23 mouse cellular contexts compared by ENCODE assay signal in the genomic region with DNA sequence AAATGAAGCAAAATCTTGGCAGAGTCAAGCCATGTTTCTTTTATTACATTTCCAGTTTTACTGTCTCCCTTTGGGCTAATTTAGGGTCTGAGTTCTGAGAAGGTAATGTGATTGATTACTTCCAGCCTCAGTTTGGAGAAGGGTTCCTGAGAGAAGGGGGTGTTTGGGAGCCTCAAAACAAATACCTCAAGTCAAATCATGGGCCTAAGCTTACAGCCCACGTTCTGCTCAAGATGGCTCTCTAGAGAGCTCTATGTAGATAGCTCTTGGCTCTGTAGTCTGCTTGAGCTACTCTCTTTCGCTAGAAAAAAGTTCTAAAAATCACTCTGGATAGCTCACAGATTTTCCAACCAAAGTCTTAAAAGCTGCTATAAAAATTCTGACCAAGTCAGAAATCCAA. TPM values are rescaled to one million over a fixed set of nuclear protein-coding genes. Genes with fewer than 3 reads are reported as not detected.
"Had no signal": no experiment of that assay in that cellular context is flagged by ENCODE, and none has a peak within 500 bp of the region (broad histone marks: within the 10 kb centered on the region; RNA-seq: fewer than 3 reads in every experiment).

No protein-coding gene starts in this region.

- H3K27ac ChIP-seq: neural tube, embryonic 15.5 days; stomach, embryonic 15.5 days; stomach, postnatal 0 days had no signal

- DNase-seq: retina, postnatal 1 day; right cerebral cortex, adult 18-20 months; right cerebral cortex, postnatal 14 days; right cerebral cortex, postnatal 25 days; right cerebral cortex, postnatal 4 days; spleen, adult 18-20 months; thymus, adult 18-20 months; thymus, adult 2 months; thymus, postnatal 14 days; thymus, postnatal 25 days; thymus, postnatal 36 days; thymus, postnatal 4 days had no signal

- H3K27me3 ChIP-seq: neural tube, embryonic 15.5 days; stomach, embryonic 15.5 days had no signal

- H3K4me1 ChIP-seq: neural tube, embryonic 15.5 days; stomach, embryonic 15.5 days had no signal

- H3K36me3 ChIP-seq: neural tube, embryonic 15.5 days; stomach, embryonic 15.5 days had no signal

- H3K4me2 ChIP-seq: neural tube, embryonic 15.5 days; stomach, embryonic 15.5 days had no signal

- H3K4me3 ChIP-seq: neural tube, embryonic 15.5 days; stomach, embryonic 15.5 days had no signal

- H3K9ac ChIP-seq: neural tube, embryonic 15.5 days; stomach, embryonic 15.5 days had no signal

- H3K9me3 ChIP-seq: neural tube, embryonic 15.5 days; stomach, embryonic 15.5 days had no signal

RNA-seq across cellular contexts. Expression of a gene that starts 7.8 kb away (rescaled TPM):
- polyA plus RNA-seq: neural tube, embryonic 14.5 days; neural tube, embryonic 15.5 days; small intestine, adult 2 months; spleen, adult 2 months; stomach, embryonic 14.5 days; stomach, embryonic 15.5 days; stomach, embryonic 16.5 days; stomach, postnatal 0 days; testis, adult 2 months; thymus, adult 2 months; thymus, postnatal 0 days; urinary bladder, adult 2 months had no signal

RNA-seq across cellular contexts. Expression of a gene that starts 28.9 kb away (rescaled TPM):
- polyA plus RNA-seq: neural tube, embryonic 14.5 days; neural tube, embryonic 15.5 days; small intestine, adult 2 months; spleen, adult 2 months; stomach, embryonic 14.5 days; stomach, embryonic 15.5 days; stomach, embryonic 16.5 days; stomach, postnatal 0 days; testis, adult 2 months; thymus, adult 2 months; thymus, postnatal 0 days; urinary bladder, adult 2 months had no signal
